Mouse (Mus musculus) liver, embryonic 16.5 days (tissue): ENCODE data around the gene Mfsd6l. TPM values are rescaled to one million over a fixed set of nuclear protein-coding genes. Genes with fewer than 3 reads are reported as not detected.
A peak's percentile ranks its signal among the peaks of the same experiment; 100 is the strongest.

Experiments used
- ATAC-seq: fragments of 200-750 bp; cut with Nextera tagmentation; 2 replicates; pipeline ENCODE4 v1.8.0; 2017; ENCODE audit warnings: low read depth, mild to moderate bottlenecking, moderate number of reproducible peaks, moderate library complexity
- H3K27ac ChIP-seq: fragments of 300-500 bp; sonication (generic); 2 replicates; pipeline ENCODE4 v1.5.1; 2014; ENCODE audit warnings: mild to moderate bottlenecking, low read length
- H3K27me3 ChIP-seq: fragments of 300-500 bp; sonication (generic); 2 replicates; pipeline ENCODE4 v1.6.1; 2014; ENCODE audit warnings: low read depth, low read length, mixed read lengths; ENCODE audit not compliant: control insufficient read depth, insufficient read depth
- H3K36me3 ChIP-seq: fragments of 300-500 bp; sonication (generic); 2 replicates; pipeline ENCODE4 v1.6.1; 2014; ENCODE audit warnings: mild to moderate bottlenecking; ENCODE audit not compliant: control insufficient read depth, insufficient read depth
- H3K4me1 ChIP-seq: fragments of 300-500 bp; sonication (generic); 2 replicates; pipeline ENCODE4 v1.6.1; 2014; ENCODE audit warnings: low read depth, low read length, mixed read lengths; ENCODE audit not compliant: control insufficient read depth
- H3K4me2 ChIP-seq: fragments of 300-500 bp; sonication (generic); 2 replicates; pipeline ENCODE4 v1.6.1; 2014; ENCODE audit warnings: low read depth, low read length, mixed read lengths
- H3K4me3 ChIP-seq: fragments of 300-500 bp; sonication (generic); 2 replicates; pipeline ENCODE4 v1.5.1; 2014; ENCODE audit warnings: low read depth, mild to moderate bottlenecking, low read length
- H3K9ac ChIP-seq: fragments of 300-500 bp; sonication (generic); 2 replicates; pipeline ENCODE4 v1.6.1; 2014; ENCODE audit warnings: low read depth, low read length
- H3K9me3 ChIP-seq: fragments of 300-500 bp; sonication (generic); replicated peaks from 2 replicates; pipeline ENCODE4 v1.6.1; 2016; ENCODE audit warnings: low read length; ENCODE audit not compliant: control insufficient read depth
- WGBS: fragments of 180-500 bp; shearing (Covaris S2); extraction: QIAGEN DNeasy Blood & Tissue Kit; methylation state at CpG from one replicate; pipeline ENCODE4 v1.1.7; 2014; ENCODE audit not compliant: insufficient replicate concordance; 5-methylcytosine and 5-hydroxymethylcytosine counted together
- polyA plus RNA-seq: library from polyadenylated mRNA; unstranded; fragments of >200 nt; fragmentation: Nextera tagmentation; extraction: Ambion mirVana; gene quantifications from 2 replicates; pipeline ENCODE4 v1.2.1, GENCODE M21; 2015

Gene Mfsd6l
- polyA plus RNA-seq, 1 experiment from 2014 or later = 0.04 TPM

GRCm38 (mm10) chr11:68602200-68602931, 46.4 kb downstream of the Mfsd6l start:
- no peaks in the 10 kb centered on the region for H3K4me1 ChIP-seq
- 23% methylated on average over 8 of the region's 8 CpGs for WGBS
- ATAC-seq = peak; percentile 35; the same call in 1 of the 2 replicates
- no peaks in the 10 kb centered on the region for H3K27me3 ChIP-seq
- no peak overlapping the region for H3K9ac ChIP-seq
- no peaks in the 10 kb centered on the region for H3K36me3 ChIP-seq
- no peaks in the 10 kb centered on the region for H3K9me3 ChIP-seq
- no peak overlapping the region for H3K27ac ChIP-seq
- no peak overlapping the region for H3K4me3 ChIP-seq
- H3K4me2 ChIP-seq = no peak overlapping the region

GRCm38 (mm10) chr11:68607046-68607445, 51.1 kb downstream of the Mfsd6l start:
- H3K4me1 ChIP-seq = no peaks in the 10 kb centered on the region
- H3K9me3 ChIP-seq = no peaks in the 10 kb centered on the region
- no peaks in the 10 kb centered on the region for H3K27me3 ChIP-seq
- H3K27ac ChIP-seq = no peak overlapping the region
- no peak for ATAC-seq
- no peak overlapping the region for H3K9ac ChIP-seq
- H3K4me2 ChIP-seq = no peak overlapping the region
- H3K36me3 ChIP-seq = no peaks in the 10 kb centered on the region
- H3K4me3 ChIP-seq = no peak overlapping the region
- WGBS = 59% methylated on average over 2 of the region's 2 CpGs

Other genes starting within 250 kb of the Mfsd6l start
- 0.14 and 0.28 TPM in 2 replicates for gene Ntn1, start 155.4 kb upstream of the Mfsd6l start, polyA plus RNA-seq
- gene Pik3r5, start 124.1 kb upstream of the Mfsd6l start, polyA plus RNA-seq = 0.54 and 0.65 TPM in 2 replicates
- 2.4 and 2.8 TPM in 2 replicates for gene Pik3r6, start 53.2 kb upstream of the Mfsd6l start, polyA plus RNA-seq
- not detected in 2 replicates for gene Ccdc42, start 30.8 kb downstream of the Mfsd6l start, polyA plus RNA-seq
- 13.0 and 13.6 TPM in 2 replicates for gene Myh10, start 135.4 kb downstream of the Mfsd6l start, polyA plus RNA-seq